Mouse (Mus musculus) heart, postnatal 25 days (tissue): ENCODE measurements at regions not wholly inside any gene's neighbourhood (a gene's known extent, or its start where the extent isn't known, plus 50 kb on each side); places are given as distances from the start of the nearest gene placed in this dataset.
"Not testable (repeated sequence)": the region's sequence is repeated elsewhere in the genome, so short reads cannot be mapped to it uniquely, and the experiment has no call there.

ENCODE experiments used
- DNase-seq: peaks from one replicate; pipeline ENCODE4 v3.0.0; 2022; ENCODE audit warnings: low spot score
- intact Hi-C: fragments of 180-260 bp; cut with DNase I; formaldehyde crosslinking; loops from one replicate; pipeline ENCODE4 v1.15.1; 2025

DNA sequence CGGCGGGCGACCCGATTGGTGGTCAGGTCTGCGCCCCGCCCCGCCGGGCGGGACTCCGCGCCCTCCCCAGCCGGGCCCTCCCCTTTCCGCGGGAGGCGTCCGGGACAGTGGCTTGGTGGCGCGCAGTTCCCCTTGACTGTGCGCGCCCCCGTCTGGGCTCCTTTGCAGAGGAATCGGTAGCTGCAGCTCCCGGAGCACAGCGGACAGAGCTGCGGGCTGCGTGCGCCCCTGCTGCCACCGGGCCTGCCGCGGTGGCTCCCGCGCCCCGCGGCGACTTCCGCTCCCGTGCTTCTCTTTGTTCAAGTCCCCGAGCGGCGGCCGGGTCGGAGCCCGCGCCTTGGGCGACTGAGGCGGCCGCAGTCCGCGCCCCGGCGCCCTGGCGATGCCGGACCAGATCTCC is 566.6 kb upstream of the Gm21863 start:
- intact Hi-C loops = not testable (repeated sequence)
- peak; percentile 18 for DNase-seq
